Mouse (Mus musculus) left cerebral cortex, adult 8-10 months (tissue): ENCODE data around the gene Pif1. TPM values are rescaled to one million over a fixed set of nuclear protein-coding genes. Genes with fewer than 3 reads are reported as not detected.

ENCODE experiments used
- DNase-seq, 2 experiments: peaks; one replicate each; pipeline ENCODE4 v3.0.0; 2022; ENCODE audit warnings: low spot score in 2 of 2
- total RNA-seq, 4 experiments: library from RNA; stranded (reverse); gene quantifications; 2 replicates each; pipeline ENCODE4 v1.2.4; 2022

The Pif1 gene
- under 1 TPM; 0.18 to 0.63 (median 0.26) TPM for total RNA-seq

GRCm38 (mm10) chr9:65586406-65587269, at the start of gene Pif1:
Gene Pif1 (plus strand): TSS chr9:65587160.
- DNase-seq, result peak in 1 of 2 experiments; percentile 60

GRCm38 (mm10) chr9:65537901-65538630, 48.9 kb upstream of the Pif1 start:
- no peak for DNase-seq

- DNase-seq, result no peak
These were observed 47.3 kb upstream of the Pif1 start for GRCm38 (mm10) chr9:65539697-65540096.

GRCm38 (mm10) chr9:65541126-65542068, 45.6 kb upstream of the Pif1 start:
- no peak for DNase-seq

- DNase-seq, result no peak
These were observed 44.8 kb upstream of the Pif1 start for GRCm38 (mm10) chr9:65542111-65542524.

GRCm38 (mm10) chr9:65545635-65546412, 41.1 kb upstream of the Pif1 start:
- no peak for DNase-seq

- DNase-seq, result no peak
These were observed 40.6 kb upstream of the Pif1 start for GRCm38 (mm10) chr9:65546413-65546695.

GRCm38 (mm10) chr9:65547111-65547510, 39.8 kb upstream of the Pif1 start:
- no peak for DNase-seq

GRCm38 (mm10) chr9:65547844-65548243, 39.1 kb upstream of the Pif1 start:
- DNase-seq, result no peak

- no peak for DNase-seq
These were observed 38.6 kb upstream of the Pif1 start for GRCm38 (mm10) chr9:65548311-65548710.

GRCm38 (mm10) chr9:65549139-65549538, 37.8 kb upstream of the Pif1 start:
- no peak for DNase-seq

GRCm38 (mm10) chr9:65549643-65550042, 37.3 kb upstream of the Pif1 start:
- no peak for DNase-seq

GRCm38 (mm10) chr9:65550079-65550831, 36.7 kb upstream of the Pif1 start:
- no peak for DNase-seq

- no peak for DNase-seq
These were observed 35.9 kb upstream of the Pif1 start for GRCm38 (mm10) chr9:65551035-65551434.

- DNase-seq, result no peak
These were observed 34.8 kb upstream of the Pif1 start for GRCm38 (mm10) chr9:65552141-65552540.

GRCm38 (mm10) chr9:65552711-65553110, 34.2 kb upstream of the Pif1 start:
- DNase-seq, result no peak

GRCm38 (mm10) chr9:65555001-65555405, 32.0 kb upstream of the Pif1 start:
- no peak for DNase-seq

- no peak for DNase-seq
These were observed 31.3 kb upstream of the Pif1 start for GRCm38 (mm10) chr9:65555621-65556020.

- DNase-seq, result no peak
These were observed 30.6 kb upstream of the Pif1 start for GRCm38 (mm10) chr9:65556349-65556748.

GRCm38 (mm10) chr9:65556979-65557378, 30.0 kb upstream of the Pif1 start:
- no peak for DNase-seq
